Mouse (Mus musculus) heart, adult 2 months (tissue): ENCODE data around the gene Slc39a9.

ENCODE experiments used
- CTCF ChIP-seq: fragments of 200-600 bp; IDR thresholded peaks from 2 replicates; pipeline ENCODE4 v1.8.1; 2022; ENCODE audit warnings: antibody characterized with exemption, mild to moderate bottlenecking, moderate library complexity
- POLR2A ChIP-seq: fragments of 200-500 bp; IDR thresholded peaks from 2 replicates; pipeline ENCODE4 v1.6.1; 2011; ENCODE audit warnings: mild to moderate bottlenecking, low read depth, low read length, control low read depth; ENCODE audit not compliant: insufficient read depth

DNA sequence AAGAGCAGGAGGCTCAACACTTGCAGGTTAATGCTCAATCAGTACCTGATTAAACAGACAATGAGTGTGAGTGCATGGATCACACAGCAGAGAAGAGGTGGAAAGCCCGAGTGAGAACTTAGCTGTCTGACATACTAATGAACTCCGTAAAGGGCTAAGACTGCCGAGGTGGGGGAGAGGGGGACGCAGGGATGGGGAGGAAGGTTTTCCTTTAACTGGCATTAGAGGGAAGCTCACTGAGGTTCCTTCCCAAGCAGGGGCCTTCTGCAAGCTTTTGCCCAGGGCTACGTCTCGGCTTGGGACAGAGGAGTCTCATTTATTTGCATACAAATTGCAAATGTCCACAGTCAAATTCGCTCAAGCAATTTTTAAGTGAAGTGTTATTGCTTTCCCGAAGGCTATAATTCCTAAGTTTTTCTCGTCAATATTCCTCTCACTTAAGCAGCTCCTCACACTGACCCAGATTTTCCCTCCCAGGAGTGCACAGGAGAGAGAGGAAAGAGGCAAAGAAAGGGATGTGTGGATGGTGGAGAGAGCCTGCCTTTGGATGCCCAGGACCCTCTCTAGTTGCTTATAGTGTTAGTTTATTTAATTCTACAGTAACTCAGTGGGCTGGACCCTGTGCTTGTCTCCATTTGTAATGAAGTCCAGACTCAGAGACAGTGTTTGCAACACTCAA is 31.4 kb upstream of the Slc39a9 start:
- TF ChIP-seq CTCF (no peak), POLR2A (no peak)
